Mouse (Mus musculus) embryo, embryonic 11.5 days (tissue): ENCODE measurements around the gene Hist1h4d.

Experiments used
- DNase-seq: peaks from one replicate; pipeline ENCODE4 v3.0.0-alpha.2; 2012; ENCODE audit warnings: low read depth, low spot score

Hist1h4d gene

DNA sequence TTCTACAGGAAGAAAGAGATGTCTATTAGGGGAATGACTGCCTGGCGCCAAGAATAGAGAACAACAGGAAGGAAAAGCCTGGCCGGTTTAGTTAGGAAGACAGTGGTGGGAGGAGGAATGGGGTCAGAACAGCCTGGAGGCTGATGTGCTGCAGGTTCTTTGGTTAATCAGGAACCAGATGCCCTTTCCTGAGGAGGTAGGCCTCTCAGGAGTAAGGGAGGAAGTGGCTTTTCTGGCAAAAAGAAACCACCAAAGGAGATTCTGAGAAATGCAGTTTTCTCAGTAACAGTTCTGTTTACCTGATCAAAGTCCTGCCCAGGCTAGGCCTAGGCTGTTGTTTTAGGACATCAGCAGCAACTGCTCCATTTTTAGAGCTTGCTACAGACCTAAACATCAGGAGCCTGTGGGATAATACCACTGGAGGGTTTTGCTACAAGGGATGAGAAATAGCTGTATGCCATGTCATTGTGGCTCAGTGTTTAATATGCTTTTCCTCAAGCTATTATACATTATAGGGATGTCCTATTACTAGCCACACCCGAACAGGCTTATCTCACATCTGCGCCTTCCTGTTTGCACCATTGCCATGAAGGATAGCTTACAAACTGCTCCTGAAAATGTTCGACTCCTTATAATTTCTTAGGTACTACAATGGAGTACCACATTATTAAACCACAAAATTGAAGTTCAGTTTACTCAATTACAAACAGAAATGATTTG lies 11.8 kb downstream of the Hist1h4d start:
- DNase-seq = no peak

DNA sequence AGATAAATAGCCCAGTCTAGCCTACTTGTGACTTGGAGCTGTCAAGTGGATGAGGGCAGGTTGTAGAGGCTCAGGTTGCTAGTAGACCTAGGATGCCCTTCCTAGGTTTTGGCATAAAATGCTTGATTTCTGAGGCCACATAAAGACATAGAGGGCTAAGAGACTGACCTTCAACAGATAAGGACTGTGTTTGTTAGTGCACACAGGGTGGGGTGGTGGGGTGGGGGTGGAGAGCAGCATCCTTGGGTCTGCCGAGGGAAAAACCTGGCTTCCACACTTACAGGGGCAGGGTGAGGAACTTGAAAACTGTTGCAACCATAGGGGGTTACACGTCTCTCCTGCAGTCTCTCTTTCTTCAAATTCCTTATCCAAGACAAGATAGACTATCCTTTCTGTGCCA lies 13.8 kb downstream of the Hist1h4d start:
- DNase-seq = no peak

DNA sequence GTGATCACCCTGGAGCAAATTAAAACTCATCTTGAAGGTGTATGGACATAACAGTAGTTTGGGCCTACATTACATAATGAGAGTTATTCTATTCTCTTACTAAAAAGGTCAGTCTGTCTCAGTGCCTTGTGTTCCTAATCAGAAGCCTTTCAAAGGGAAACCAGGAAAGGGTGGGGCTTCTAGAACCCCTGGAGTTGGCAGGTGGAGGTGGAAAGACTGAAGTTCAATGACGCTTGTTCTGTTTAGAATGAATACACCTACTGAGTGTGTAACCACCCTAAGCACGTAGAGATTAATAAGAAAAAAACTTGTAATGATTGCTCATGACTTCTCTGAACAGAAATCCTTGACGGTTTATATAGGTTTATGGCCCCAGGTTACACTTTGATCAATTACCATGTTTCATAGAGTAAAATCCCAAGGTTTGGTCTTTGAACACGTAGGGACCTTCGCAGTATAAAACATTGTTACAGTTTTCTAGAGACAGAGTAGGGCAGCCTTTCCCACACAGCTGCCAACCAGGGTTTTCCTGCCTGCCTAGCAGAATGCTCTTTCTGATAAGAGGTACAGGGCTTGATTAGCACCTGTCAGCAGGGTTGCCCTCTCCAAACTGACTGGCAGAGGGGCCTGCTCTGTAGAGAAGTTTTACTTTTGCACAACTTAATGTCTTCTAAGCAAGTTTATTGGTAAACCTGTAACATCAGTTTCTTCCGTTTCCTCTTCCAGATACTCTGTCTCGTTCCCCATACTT lies 14.4 kb downstream of the Hist1h4d start:
- DNase-seq = no peak

DNA sequence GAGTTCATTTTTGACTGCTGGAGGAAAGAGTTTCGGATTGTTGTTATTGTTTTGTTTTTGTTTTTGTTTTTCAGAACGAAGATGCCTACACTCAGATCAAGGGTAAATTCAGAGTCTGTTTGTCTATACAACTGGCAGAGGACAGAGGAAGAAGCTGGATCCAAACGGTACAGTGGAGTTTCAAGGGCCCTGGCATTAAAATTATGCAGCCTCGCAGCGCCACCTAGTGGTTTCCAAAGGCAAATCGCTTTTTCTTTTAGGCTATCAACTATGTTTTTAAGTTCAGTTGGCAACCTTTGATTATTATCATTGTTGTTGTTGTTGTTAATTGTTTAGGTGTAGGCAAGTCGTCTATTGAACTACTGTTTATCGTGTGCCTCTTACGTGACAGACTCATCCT lies 16.6 kb downstream of the Hist1h4d start:
- no peak for DNase-seq

DNA sequence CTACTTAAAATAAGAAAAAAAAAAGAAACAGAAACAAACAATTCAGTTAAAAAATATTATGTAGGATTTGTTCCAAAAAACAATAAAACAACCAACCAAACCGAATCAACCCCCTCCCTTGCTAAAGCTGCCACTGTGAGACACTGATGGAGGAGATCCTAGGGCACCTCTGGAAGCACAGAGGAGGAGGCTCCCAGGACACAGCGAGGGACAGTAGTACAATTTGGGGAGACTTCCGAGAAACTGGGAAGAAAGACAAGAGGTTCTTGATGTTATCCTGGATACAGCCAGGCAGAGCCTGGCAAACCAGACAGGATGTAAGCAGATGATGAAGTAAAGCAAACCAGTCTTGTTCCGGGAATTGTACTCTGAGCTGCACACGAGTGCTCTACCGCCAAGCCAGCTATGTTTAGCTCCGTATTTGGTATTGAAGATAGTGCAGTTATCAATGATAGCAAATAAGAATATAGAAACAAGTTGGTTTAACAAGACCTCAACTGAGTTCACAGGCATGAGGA lies 21.8 kb downstream of the Hist1h4d start:
- no peak for DNase-seq

DNA sequence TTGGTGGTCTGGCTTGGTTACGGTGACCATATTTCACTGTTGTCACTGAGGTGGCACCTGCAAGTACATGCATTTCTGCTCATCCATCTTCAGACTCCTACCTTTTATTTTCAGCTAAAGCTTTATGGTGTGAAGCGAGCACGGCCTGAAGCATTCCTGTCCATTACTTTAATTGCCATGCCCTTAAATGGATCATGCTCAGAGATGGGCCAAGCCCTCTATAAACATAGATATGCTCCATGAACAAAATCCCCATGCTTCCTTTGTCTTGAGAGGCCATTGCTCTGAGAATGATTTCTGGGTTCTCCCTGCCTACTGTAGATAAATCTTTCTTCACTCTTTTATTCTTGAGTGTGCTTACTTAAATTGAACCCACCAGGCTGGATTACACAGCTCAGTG lies 23.1 kb downstream of the Hist1h4d start:
- DNase-seq = no peak

DNA sequence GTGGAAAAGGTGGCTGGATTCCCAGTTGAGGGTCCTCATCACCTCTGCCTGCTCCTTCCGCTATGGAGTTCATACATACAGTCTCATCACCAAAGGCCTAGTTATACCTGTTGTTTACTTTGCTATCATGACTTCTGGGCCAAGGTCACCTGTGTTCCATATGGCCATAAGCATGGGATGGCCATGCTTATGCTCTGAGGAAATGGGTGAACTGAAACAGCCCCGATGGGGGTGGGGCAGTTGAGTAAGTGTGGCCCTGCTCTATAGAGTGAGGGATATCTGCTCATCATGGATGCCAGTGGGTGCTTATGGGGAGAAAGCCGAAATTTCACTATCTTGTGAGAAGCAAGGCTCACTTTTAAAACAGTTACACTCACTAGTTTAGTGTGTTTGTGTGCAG lies 23.7 kb downstream of the Hist1h4d start:
- no peak for DNase-seq

DNA sequence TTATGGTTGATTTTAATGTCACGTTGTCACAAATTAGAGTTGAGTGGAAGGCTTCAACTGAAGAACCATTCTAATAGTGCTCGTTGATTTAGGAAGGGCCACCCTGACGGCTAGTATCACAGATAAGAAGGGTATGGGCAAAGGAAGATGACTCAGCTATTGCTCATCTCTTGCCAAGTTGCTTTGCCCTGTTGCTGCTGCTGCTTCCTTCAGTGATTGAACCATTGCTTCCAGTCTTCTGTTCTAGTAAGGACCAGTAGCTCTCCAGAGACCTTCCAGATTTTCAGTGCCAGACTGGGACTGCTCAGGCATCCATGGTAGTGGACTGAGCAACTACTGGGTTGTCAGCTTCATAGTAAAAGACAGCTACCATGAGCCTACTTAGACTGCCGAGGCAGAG lies 27.8 kb downstream of the Hist1h4d start:
- no peak for DNase-seq

DNA sequence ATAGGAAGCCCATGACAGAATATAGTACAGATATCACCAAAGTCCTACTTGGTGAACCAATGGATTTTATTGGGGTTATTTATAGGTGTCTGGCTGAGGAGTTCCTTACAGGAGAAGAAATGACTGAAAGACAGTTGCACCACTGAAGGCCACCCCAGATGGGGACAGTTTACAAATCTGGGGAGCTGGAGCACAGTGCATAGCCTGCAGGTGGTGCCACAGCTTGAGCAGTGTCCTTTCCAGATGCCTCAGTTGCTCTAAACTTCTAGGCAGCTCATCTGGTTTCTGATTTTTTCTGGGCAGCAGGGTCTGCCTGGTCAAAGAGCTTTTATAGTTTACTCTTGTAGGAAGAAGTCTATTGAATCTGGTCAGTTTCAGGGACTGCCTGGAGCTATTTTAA lies 28.4 kb downstream of the Hist1h4d start:
- DNase-seq = no peak

DNA sequence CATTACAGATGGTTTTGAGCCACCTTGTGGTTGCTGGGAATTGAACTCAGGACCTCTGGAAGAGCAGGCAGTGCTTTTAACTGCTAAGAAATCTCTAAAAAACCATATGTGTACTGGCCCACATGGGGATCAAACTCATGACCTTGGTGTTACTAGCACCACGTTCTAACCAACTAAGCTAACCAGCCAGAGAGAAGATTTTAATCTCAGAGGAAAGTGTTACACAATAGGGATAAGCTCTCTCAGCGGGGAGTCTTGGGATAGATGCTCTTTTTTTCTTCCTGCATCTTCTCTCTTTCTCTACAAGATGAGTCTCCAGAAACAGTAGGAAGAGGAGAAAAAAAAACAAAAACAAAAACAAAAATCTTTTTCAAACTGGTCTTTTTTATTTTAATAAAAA lies 29.0 kb downstream of the Hist1h4d start:
- DNase-seq = no peak

DNA sequence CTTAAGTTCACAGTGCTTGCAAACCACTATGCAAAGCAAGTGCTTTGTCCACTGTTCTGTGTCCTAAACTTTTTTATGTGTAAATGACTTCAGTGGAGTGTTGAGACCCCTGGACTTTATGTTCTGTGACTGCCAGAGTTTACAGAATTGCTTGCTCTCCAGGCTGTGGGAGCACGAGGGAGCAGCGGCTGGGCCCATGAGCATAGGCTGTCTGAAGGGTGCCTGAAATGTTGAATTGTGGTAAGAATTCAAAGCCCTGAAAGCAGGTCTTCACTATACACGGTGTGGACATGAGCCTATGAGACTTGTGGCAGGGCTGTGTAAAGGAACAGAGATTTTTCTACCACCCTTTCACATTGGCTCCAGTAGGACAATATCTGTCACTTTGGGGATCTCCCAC lies 30.2 kb downstream of the Hist1h4d start:
- DNase-seq = no peak

DNA sequence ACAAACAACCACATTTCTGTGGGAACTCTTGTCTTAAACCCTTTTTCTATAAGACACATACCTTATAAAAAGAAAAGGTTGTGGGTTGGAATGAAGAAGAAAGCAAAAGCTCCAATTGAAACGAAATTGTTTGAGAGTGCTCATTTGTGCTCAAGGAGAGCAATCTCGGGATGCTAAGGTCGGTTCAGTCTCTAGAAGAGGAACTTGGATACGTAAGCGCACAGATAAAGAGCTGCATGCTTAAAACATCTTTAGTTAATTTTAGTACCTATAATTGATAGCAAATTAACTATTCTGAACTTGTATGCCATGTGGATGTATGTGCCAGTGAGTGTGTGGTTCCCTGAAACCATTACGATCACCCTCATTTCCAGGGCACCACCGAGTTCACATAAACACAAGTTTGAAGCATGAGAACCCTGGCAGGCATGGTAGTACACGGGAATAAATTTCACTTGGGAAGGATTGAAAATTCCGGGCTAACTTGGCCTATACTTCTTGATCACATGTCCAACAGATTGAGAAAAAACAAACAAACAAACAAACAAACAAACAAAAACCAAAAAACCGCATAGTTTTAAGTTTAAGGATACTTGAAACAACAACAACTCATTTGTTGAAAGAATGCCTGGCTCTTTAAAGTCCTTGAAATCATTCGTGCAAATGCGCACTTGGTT lies 38.8 kb downstream of the Hist1h4d start:
- no peak for DNase-seq

DNA sequence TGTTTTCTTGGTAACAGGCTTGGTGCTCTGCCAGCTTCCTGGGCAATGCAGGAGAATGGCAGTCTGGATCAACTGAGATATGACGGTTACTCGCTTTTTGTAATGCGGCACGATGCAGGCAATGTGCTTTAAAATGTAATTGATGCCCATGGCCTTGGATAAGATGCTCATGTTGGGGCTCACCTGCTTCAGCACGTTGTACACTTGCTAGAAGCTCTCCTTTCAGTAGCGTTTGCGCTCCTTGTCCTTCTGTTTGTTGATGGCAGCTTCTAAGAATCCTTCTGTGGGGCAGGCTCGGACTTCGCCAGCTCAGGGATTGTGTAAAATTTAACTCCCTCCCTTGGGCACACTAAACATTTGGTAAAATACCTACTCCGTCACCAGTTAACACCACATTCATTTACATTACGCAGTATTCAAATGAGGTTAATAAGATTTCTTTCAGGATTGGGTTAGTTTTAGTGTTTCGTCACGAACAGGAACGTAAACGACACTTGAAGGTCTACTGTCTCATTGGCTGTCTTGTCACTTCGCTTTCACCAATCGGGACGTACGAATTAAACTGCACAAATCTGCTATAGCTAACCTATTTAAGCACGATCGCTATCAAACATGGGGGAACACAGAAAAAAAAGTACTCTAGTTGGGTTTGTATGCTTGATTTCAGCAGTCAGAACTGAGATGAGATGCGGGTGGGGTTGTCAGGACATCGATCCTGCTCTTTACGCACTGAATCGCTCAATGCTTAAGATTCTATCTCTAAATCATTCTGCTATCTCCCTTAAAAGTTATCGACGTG lies 39.5 kb downstream of the Hist1h4d start, which contains the start of gene Hist1h2be:
TSS of gene Hist1h2be (minus strand) at position 392 of the 799 bp plus-strand sequence.
- DNase-seq = peak; percentile 77

DNA sequence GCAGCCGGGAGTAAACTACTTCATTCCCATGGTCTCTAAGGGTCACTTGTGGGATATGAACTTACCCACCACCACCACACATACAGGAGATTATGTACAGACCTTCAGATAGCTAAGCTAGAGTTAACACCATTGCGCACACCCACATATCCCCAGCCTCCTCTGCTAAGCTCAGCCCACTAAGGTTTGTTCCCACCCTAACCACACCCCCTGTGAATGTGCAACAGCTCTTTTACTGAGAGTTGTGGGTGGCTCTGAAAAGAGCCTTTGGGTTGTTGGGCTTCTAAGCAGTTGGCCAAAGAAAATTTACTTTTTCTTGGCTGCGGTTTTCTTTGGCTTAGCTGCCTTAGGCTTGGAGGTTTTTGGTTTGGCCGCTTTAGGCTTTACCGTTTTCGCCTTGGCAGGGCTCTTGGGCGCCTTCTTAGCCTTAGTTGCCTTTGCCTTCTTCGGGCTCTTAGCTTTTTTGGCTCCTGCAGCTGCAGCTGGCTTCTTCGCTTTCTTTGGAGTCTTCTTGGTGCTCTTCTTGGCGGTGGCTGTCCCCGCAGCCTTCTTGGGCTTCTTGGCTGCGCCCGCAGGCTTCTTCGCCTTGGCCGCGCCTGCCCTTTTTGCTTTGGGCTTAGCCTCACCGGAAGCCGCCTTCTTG lies 40.3 kb downstream of the Hist1h4d start:
- peak; percentile 58 for DNase-seq

DNA sequence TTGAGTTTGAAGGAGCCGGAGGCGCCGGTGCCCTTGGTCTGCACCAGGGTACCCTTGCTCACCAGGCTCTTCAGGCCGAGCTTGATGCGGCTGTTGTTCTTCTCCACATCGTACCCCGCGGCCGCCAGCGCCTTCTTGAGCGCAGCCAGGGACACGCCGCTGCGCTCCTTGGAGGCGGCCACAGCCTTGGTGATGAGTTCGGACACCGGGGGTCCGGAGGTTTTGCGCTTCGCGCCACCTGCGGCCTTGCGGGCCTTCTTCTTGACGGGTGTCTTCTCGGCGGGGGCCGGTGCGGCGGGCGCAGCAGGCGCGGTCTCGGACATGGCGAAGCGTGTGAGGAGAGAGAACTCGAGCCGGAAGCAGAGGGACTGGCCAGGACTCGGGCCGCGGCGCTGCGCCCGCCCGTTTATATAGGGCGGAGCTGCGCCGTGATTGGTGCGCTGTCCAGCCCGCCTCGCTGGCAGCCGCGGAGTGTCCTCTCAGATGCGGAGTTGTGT lies 40.8 kb downstream of the Hist1h4d start, which contains the start of gene Hist1h1e:
TSS of gene Hist1h1e (minus strand) at position 384 of the 497 bp plus-strand sequence.
- DNase-seq = peak; percentile 89

DNA sequence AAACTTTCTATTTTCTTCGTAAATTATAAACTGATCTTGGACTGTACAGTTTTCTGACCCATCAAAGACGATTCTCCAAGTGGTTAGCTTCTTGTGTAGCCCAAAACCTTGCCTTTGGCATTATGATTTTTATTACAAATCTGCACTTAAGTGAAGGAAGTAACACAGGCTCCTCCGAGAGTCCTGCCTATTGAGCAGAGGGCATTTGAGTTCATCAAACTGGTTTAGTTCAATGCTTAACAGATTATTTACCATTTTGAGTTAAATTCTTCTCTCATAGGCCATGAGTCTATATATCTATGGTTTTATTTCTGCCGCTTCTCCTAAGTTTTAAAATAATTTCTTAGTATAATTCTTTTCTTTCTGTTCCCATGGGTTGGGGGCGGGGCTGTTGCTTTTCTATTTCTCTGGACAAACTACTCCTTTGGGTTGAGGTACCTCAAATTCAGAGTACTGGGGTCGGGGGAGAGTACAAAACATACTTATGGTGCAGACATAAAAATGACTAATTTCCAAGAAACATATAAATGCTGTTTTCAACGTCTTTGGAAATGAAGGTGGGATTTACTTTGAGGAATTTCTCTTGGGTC lies 41.6 kb downstream of the Hist1h4d start:
- DNase-seq = no peak

DNA sequence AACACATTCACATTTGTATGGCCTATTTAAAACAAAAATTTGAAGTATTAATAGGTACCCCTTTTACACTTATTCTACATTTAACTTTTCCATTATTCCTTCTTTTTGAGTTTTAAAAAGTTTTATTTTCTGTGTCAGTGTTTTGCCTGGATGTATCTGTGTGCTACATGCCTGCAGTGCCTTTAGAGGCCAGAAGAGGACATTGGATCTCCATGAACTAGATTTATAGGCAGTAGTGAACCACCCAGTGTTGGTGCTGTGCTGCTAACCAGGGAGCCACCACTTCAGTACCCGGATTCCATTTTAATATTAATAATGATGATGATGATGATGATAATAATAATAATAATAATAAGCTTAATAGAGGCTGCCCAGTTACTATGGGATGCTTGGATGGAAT lies 49.3 kb downstream of the Hist1h4d start:
- no peak for DNase-seq
